Mouse (Mus musculus) adrenal gland, postnatal 14 days (tissue): ENCODE data around the gene Cant1. TPM values are rescaled to one million over a fixed set of nuclear protein-coding genes. Genes with fewer than 3 reads are reported as not detected.
A peak's percentile ranks its signal among the peaks of the same experiment; 100 is the strongest.
"Not testable (repeated sequence)": the region's sequence is repeated elsewhere in the genome, so short reads cannot be mapped to it uniquely, and the experiment has no call there.

Source experiments
- DNase-seq: peaks from one replicate; pipeline ENCODE4 v3.0.0; 2021; ENCODE audit warnings: mixed read lengths
- total RNA-seq: library from RNA; stranded (reverse); gene quantifications from 2 replicates; pipeline ENCODE4 v1.2.3, GENCODE M21; 2021

The Cant1 gene
- total RNA-seq, 1 experiment from 2014 or later: 25.3 TPM

GRCm38 (mm10) chr11:118407318-118407910 lies 11.5 kb downstream of the Cant1 start:
- DNase-seq: peak; percentile 75

- DNase-seq: peak; percentile 7
Observed at GRCm38 (mm10) chr11:118406521-118406920, 12.4 kb downstream of the Cant1 start.

GRCm38 (mm10) chr11:118405311-118405710 lies 13.6 kb downstream of the Cant1 start:
- DNase-seq: no peak

- no peak for DNase-seq
Observed at GRCm38 (mm10) chr11:118403951-118404899, 14.7 kb downstream of the Cant1 start.

DNA sequence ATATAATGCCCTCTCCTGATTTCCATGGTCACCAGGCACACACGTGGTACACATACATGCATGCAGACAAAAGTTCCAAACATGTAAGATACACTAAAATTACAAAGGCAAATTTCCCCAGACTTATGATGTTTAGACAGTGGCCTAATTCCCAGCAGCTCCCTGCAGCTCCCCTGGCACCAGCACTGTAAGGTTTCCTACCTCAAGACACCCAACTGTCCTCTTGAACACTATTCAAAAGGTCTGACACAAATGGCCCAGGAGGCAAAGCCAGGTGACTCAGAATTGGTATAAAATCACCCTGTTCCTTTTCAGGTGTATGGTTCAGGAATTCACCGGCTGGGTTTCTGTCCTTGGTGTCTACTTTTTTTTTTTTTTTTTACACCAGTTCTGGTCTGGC lies 15.7 kb downstream of the Cant1 start:
- DNase-seq: no peak

DNA sequence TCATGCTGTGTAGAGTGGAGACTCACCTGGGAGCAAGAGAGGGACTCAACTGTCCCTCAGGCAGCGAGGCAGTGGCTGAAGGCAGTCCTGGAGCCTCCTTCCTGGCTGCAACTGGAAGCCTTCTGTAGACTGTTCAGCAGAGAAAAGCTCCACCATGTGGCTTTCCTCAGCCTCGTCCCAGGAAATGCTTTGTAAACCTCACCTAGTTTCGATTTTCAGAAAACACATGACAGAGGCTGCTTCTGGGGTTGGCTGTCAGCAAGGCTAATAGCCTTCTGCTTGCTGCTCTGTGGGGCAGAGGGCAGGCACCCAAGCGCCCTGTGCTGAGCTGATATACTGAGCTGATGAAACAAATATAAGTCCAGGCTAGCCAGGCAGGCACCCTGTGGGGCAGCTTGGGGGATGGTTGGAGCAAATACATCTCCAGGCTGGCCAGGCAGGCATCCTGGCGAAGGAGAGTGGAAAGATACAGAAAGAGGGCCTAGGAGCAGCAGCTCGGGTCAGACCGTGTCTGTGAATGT lies 17.1 kb downstream of the Cant1 start, which contains the start of gene Lgals3bp:
Gene Lgals3bp, minus strand, starts transcription at position 333 of the 521 bp plus-strand sequence.
- DNase-seq: peak; percentile 79

DNA sequence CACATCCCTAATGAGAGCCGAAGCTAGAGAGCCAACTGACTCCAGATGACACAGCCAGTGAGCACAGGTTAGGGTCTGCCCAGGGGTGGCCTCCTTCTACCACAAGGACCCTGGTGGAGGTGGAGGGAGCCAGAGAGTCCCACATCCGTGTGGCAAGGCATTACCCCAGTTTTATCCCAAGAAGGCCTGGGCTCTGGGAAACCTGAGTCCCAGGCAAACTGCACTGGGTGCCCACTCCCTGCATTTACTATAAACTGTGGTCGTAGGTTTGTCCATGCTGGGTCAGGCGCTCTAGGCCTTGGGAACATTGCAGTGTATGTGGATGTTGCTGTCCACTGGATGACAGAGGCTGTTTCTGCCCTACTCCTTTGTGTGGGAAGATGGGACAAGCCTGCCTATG lies 17.7 kb downstream of the Cant1 start:
- no peak for DNase-seq

DNA sequence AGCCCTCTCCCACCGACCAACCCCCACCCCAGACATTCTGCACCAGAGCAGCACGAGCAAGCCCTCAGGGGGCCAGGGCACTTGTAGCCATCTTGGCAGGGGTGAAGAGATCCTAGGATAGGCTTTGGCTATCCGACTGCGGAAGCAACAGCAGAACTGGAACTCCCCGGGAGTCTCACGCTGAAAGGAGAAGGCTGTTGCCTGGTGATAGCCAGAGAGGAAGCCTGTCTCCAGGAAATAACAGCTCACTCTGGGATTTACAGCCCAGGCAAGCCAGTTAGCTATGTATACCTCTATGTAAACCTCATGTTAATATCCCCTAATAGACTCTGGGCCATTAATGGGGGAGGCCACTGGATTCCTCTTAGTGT lies 18.3 kb downstream of the Cant1 start:
- DNase-seq: no peak

- no peak for DNase-seq
Observed at GRCm38 (mm10) chr11:118399891-118400565, 18.9 kb downstream of the Cant1 start.

GRCm38 (mm10) chr11:118397806-118398530 lies 20.9 kb downstream of the Cant1 start:
- no peak for DNase-seq

DNA sequence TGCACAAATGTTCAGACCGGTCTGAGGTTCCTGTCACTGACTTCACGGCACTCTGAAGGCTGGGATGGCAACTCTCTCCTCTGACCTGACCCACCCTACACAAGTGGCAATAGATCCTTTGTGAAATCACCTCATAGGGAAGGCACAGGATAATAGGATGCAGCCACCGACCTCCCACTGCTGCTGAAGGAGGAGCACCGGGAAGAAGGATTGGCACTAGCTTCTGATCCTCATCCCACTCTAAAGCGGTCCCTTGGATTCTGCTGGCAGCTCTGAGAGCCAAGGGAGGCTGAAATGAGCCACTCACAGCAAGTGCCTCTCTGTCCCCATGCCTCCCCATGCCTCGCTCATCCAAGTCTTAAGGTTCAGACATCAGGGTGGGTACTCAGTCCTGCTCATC lies 24.3 kb downstream of the Cant1 start:
- DNase-seq: peak; percentile 2

DNA sequence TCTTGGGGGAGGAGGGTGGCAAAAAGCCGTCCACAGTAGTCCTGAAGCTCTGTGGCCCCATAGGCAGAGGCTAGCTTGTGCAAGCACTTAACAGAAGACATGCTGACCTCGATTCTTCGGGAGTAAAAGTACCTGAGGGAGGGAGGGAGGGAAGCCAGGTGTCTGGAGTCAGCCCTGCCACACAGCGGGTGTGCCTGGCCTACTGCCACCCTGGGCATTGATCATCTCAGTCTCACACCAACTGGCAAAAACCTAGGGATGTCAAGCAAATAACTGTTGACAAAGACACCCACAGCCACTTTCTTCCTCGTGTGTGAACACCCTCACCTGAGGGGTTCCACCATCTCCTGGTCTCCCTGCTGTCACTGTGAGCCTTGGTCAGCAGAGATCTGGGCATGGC lies 24.9 kb downstream of the Cant1 start:
- no peak for DNase-seq

GRCm38 (mm10) chr11:118387816-118388215 lies 31.1 kb downstream of the Cant1 start:
- DNase-seq: not testable (repeated sequence)

- peak; percentile 93 for DNase-seq
Observed at GRCm38 (mm10) chr11:118379251-118380009, 39.5 kb downstream of the Cant1 start.

GRCm38 (mm10) chr11:118378656-118379055 lies 40.2 kb downstream of the Cant1 start:
- DNase-seq: no peak

GRCm38 (mm10) chr11:118376323-118376722 lies 42.6 kb downstream of the Cant1 start:
- DNase-seq: not testable (repeated sequence)

DNA sequence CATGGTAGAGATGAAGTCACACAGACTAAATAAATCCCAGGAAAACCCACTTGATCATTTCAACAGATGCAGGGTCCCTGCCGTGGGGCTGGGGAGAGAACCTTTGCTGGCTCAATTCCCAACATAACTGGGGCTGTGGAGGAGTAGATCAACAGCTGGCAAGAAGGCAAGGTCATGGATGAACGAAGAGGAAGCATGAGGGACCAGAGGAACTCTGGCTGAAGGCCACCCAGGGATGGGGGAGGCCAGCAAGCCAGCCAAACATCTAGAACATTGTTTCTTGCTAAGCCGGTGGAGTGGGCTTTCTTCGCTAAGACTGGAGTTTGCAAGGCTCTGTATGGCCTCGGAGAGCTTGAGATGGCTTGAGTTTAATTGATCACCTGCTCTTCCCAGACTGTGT lies 43.0 kb downstream of the Cant1 start:
- peak; percentile 63 for DNase-seq

- no peak for DNase-seq
Observed at GRCm38 (mm10) chr11:118375461-118375860, 43.4 kb downstream of the Cant1 start.

- DNase-seq: no peak
Observed at GRCm38 (mm10) chr11:118375006-118375405, 43.9 kb downstream of the Cant1 start.

GRCm38 (mm10) chr11:118374506-118374905 lies 44.4 kb downstream of the Cant1 start:
- no peak for DNase-seq

DNA sequence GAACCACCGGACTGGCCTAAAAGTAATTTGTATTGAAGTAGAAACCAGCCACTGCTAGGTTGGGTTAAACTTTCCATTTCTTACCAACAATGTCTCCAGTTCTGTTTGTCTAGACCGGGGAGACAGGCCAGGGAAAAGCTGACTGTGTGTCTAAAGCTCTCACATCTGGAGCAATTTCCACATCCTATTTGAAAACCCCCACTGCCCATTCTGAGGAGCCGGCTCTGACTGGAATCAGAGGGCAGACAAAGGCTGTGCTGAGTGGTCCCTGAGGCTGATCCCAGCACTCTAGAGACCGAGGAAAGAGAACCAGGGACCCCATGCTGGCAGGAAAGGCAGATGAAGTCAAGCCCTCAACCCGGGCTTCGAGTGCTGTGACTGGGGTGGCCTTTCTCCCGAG lies 46.2 kb downstream of the Cant1 start:
- DNase-seq: no peak
